Mouse (Mus musculus) ES-Bruce4 (cell line): Measurements from ENCODE around the gene Fam50a.

Experiments
- CTCF ChIP-seq: IDR thresholded peaks from one replicate; pipeline ENCODE4 v1.8.1; 2011; ENCODE audit warnings: low read depth, low read length
- POLR2A ChIP-seq: IDR thresholded peaks from one replicate; pipeline ENCODE4 v1.8.1; 2011; ENCODE audit warnings: low read length; ENCODE audit not compliant: insufficient read depth

- TF ChIP-seq CTCF (no peak), POLR2A (no peak)
These were observed 43.1 kb upstream of the Fam50a start for GRCm38 (mm10) chrX:74269736-74270061.
